Mouse (Mus musculus): ENCODE data around the gene Pex6. TPM values are rescaled to one million over a fixed set of nuclear protein-coding genes. Genes with fewer than 3 reads are reported as not detected.

Gene Pex6
- total and polyA plus RNA-seq, 3 experiments = 13.7 to 31.8 (median 26.5) TPM

GRCm38 (mm10) chr17:46749282-46749681 lies 38.0 kb downstream of the Pex6 start:
- TF ChIP-seq RAD21 (IDR thresholded peaks at IDR 0.05; ENCODE audit: low read depth, low read length) (no peak), BHLHE40 (IDR thresholded peaks at IDR 0.05; ENCODE audit: low read depth, low read length) (peak; percentile 92), USF1 (IDR thresholded peaks at IDR 0.05; ENCODE audit: low read depth, low read length) (no peak), CHD1 (IDR thresholded peaks at IDR 0.05; ENCODE audit: low read depth, low read length) (no peak), SIN3A (IDR thresholded peaks at IDR 0.05; ENCODE audit: low read length) (no peak; the same call in 1 of the 2 replicates), MAZ (IDR thresholded peaks at IDR 0.05; ENCODE audit: low read depth, low read length) (peak; percentile 37; the same call in 1 of the 2 replicates), SMC3 (IDR thresholded peaks at IDR 0.05; ENCODE audit: low read depth, low read length) (no peak), ETS1 (conservative IDR thresholded peaks at IDR 0.05; ENCODE audit: low read depth, low read length) (peak; percentile 85), MAFK (IDR thresholded peaks at IDR 0.05; ENCODE audit: insufficient replicate concordance, low read length) (no peak), PAX5 (IDR thresholded peaks at IDR 0.05; ENCODE audit: low read length) (no peak), EP300 (IDR thresholded peaks at IDR 0.05; ENCODE audit: low read length) (peak; percentile 47), UBTF (IDR thresholded peaks at IDR 0.05; ENCODE audit: low read depth, low read length) (no peak), NELFE (IDR thresholded peaks at IDR 0.05; ENCODE audit: low read depth, low read length) (peak; percentile 42), IRF4 (IDR thresholded peaks at IDR 0.05; ENCODE audit: low read depth, low read length) (peak; percentile 82), POLR2AphosphoS2 (IDR thresholded peaks at IDR 0.05; ENCODE audit: low read depth, low read length) (no peak), NRF1 (IDR thresholded peaks at IDR 0.05; ENCODE audit: low read depth, low read length) (peak; percentile 43; the same call in 1 of the 2 replicates), ZMIZ1 (IDR thresholded peaks at IDR 0.05; ENCODE audit: low read depth, low read length) (no peak), ZNF384 (IDR thresholded peaks at IDR 0.05; ENCODE audit: low read depth, low read length) (no peak), RCOR1 (conservative IDR thresholded peaks at IDR 0.05; ENCODE audit: low read depth, low read length) (no peak), CTCF (conservative IDR thresholded peaks at IDR 0.05 in 1 of 2, IDR thresholded peaks at IDR 0.05 in 1 of 2; ENCODE audit: low read depth in 2 of 2, low read length in 2 of 2) (no peak), MEF2A (IDR thresholded peaks at IDR 0.05; ENCODE audit: borderline replicate concordance, low read depth, low read length) (peak; percentile 79; the same call in 1 of the 2 replicates), JUN (IDR thresholded peaks at IDR 0.05; ENCODE audit: insufficient read depth, low read depth, low read length) (no peak; the same call in 1 of the 2 replicates), MAX (IDR thresholded peaks at IDR 0.05; ENCODE audit: low read length) (peak; percentile 85), ZC3H11A (IDR thresholded peaks at IDR 0.05; ENCODE audit: low read depth, low read length) (no peak), MYC (IDR thresholded peaks at IDR 0.05; ENCODE audit: low read depth, low read length) (0 out of 2 replicates have a peak, but pooled peaks have one; percentile 59), JUND (conservative IDR thresholded peaks at IDR 0.05; ENCODE audit: low read depth, low read length) (no peak), ZKSCAN1 (IDR thresholded peaks at IDR 0.05; ENCODE audit: borderline replicate concordance, low read depth, low read length) (no peak), ELF1 (IDR thresholded peaks at IDR 0.05; ENCODE audit: low read depth, low read length) (no peak), TCF12 (IDR thresholded peaks at IDR 0.05; ENCODE audit: low read depth, low read length) (peak; percentile 89), KAT2A (IDR thresholded peaks at IDR 0.05; ENCODE audit: insufficient replicate concordance, low read length) (no peak), MXI1 (IDR thresholded peaks at IDR 0.05; ENCODE audit: low read depth, low read length) (peak; percentile 79; the same call in 1 of the 2 replicates), TBP (conservative IDR thresholded peaks at IDR 0.05; ENCODE audit: low read depth, low read length) (peak; percentile 86; the same call in 1 of the 2 replicates), USF2 (conservative IDR thresholded peaks at IDR 0.05; ENCODE audit: low read depth, low read length) (no peak), CHD2 (IDR thresholded peaks at IDR 0.05; ENCODE audit: low read length) (no peak), E2F4 (IDR thresholded peaks at IDR 0.05; ENCODE audit: insufficient replicate concordance, low read depth, low read length) (no peak), POLR2A (IDR thresholded peaks at IDR 0.05; ENCODE audit: low read depth, low read length) (peak; percentile 77), HCFC1 (IDR thresholded peaks at IDR 0.05; ENCODE audit: low read depth, low read length) (no peak), GABPA (IDR thresholded peaks at IDR 0.05; ENCODE audit: insufficient replicate concordance, low read depth, low read length) (no peak)
- Histone ChIP-seq H3K4me2 (ENCODE audit: insufficient read depth, low read depth, poor library complexity, severe bottlenecking) (peak overlapping the region; percentile 88), H3K9me3 (replicated peaks; ENCODE audit: low read length) (peaks cover 8% of the 10 kb centered on the region), H3K9ac (ENCODE audit: insufficient read depth, low read depth) (peak overlapping the region; percentile 75), H3K27me3 (replicated peaks) (no peaks in the 10 kb centered on the region), H3K4me1 (ENCODE audit: control insufficient read depth in 1 of 2, insufficient read depth in 2 of 2) (peaks cover 19 to 59% of the 10 kb centered on the region in 2 experiments), H3K79me2 (replicated peaks; ENCODE audit: control insufficient read depth, extremely low read depth, insufficient read depth, poor library complexity, severe bottlenecking) (peaks cover 34% of the 10 kb centered on the region), H3K27ac (ENCODE audit: insufficient read depth, low read depth) (peak overlapping the region; percentile 92), H3K36me3 (replicated peaks in 1 of 2; ENCODE audit: control insufficient read depth in 1 of 2, insufficient read depth in 1 of 2, low read length in 1 of 2) (peaks cover 24 to 33% of the 10 kb centered on the region in 2 experiments), H3K4me3 (replicated peaks in 1 of 3; ENCODE audit: low read depth in 2 of 3, low read length in 2 of 3, poor library complexity in 1 of 3) (peak overlapping the region in 1 of 3 experiments; percentile 73)
- in situ Hi-C loops (cut with MboI; ENCODE audit: low pct_ligation_motif_present, low pct_unique_long_range_greater_than_20kb, low sequenced_read_pairs) (no loop called here), dilution Hi-C loops (cut with MboI; ENCODE audit: extremely low pct_ligation_motif_present, extremely low pct_unique_long_range_greater_than_20kb, low sequenced_read_pairs) (no loop called here)
- peak; percentile 87 for DNase-seq (ENCODE audit: extremely low read depth)

Data from CH12.LX (cell line).